Mouse (Mus musculus) myocyte (in vitro differentiated cells): ENCODE results near the gene Sox5.

Source experiments
- E2F4 ChIP-seq: IDR thresholded peaks from one replicate; pipeline ENCODE4 v1.6.1; 2011; ENCODE audit warnings: mild to moderate bottlenecking, control low read depth, moderate library complexity; ENCODE audit not compliant: insufficient read depth
- MAX ChIP-seq: IDR thresholded peaks from one replicate; pipeline ENCODE4 v1.6.1; 2011; ENCODE audit warnings: low read depth, mild to moderate bottlenecking, control low read depth
- MYOD1 ChIP-seq, 3 experiments: IDR thresholded peaks; one replicate each; pipeline ENCODE4 v1.6.1; 2011; ENCODE audit warnings: control low read depth in 2 of 3, low read depth in 2 of 3, mild to moderate bottlenecking in 2 of 3, moderate library complexity in 1 of 3; ENCODE audit not compliant: insufficient read length in 2 of 3, control insufficient read depth in 1 of 3
- MYOG ChIP-seq, 3 experiments: IDR thresholded peaks; one replicate each; pipeline ENCODE4 v1.6.1; 2011; ENCODE audit warnings: control low read depth in 2 of 3, low read depth in 2 of 3, mild to moderate bottlenecking in 2 of 3; ENCODE audit not compliant: insufficient read length in 2 of 3, control insufficient read depth in 1 of 3, insufficient read depth in 1 of 3
- POLR2A ChIP-seq: IDR thresholded peaks from one replicate; pipeline ENCODE4 v1.6.1; 2011; ENCODE audit warnings: low read depth, mild to moderate bottlenecking, control low read depth, moderate library complexity; ENCODE audit not compliant: insufficient read length
- POLR2AphosphoS2 ChIP-seq: IDR thresholded peaks from one replicate; pipeline ENCODE4 v1.6.1; 2011; ENCODE audit warnings: low read depth, control low read depth; ENCODE audit not compliant: insufficient read length
- TCF12 ChIP-seq: IDR thresholded peaks from one replicate; pipeline ENCODE4 v1.6.1; 2011; ENCODE audit warnings: mild to moderate bottlenecking, control low read depth; ENCODE audit not compliant: poor library complexity, insufficient read depth, severe bottlenecking
- TCF3 ChIP-seq: IDR thresholded peaks from one replicate; pipeline ENCODE4 v1.6.1; 2011; ENCODE audit warnings: low read depth, control low read depth; ENCODE audit not compliant: insufficient read length
- USF1 ChIP-seq: IDR thresholded peaks from one replicate; pipeline ENCODE4 v1.6.1; 2011; ENCODE audit warnings: low read depth, mild to moderate bottlenecking, control low read depth, moderate library complexity

GRCm38 (mm10) chr6:144337436-144337969 is 444.3 kb downstream of the Sox5 start:
- TF ChIP-seq POLR2A (no peak), MYOG (IDR thresholded peaks at IDR 0.05; ENCODE audit: control insufficient read depth in 1 of 3, insufficient read depth in 1 of 3, insufficient read length in 2 of 3, low read depth in 2 of 3) (no peak), MYOD1 (IDR thresholded peaks at IDR 0.05; ENCODE audit: control insufficient read depth in 1 of 3, insufficient read length in 2 of 3, low read depth in 2 of 3) (no peak), POLR2AphosphoS2 (no peak), USF1 (no peak), MAX (no peak), E2F4 (no peak), TCF12 (no peak), TCF3 (no peak)
